Mouse (Mus musculus) CD4-positive helper T cell, adult 2 months (primary cell): Measurements from ENCODE around the gene Banf1.
A peak's percentile ranks its signal among the peaks of the same experiment; 100 is the strongest.
"Not testable (repeated sequence)": the region's sequence is repeated elsewhere in the genome, so short reads cannot be mapped to it uniquely, and the experiment has no call there.

ENCODE experiments used
- DNase-seq: peaks from one replicate; pipeline ENCODE4 v3.0.0-alpha.2; 2012; ENCODE audit warnings: low read depth, missing footprints, low spot score

The Banf1 gene

DNA sequence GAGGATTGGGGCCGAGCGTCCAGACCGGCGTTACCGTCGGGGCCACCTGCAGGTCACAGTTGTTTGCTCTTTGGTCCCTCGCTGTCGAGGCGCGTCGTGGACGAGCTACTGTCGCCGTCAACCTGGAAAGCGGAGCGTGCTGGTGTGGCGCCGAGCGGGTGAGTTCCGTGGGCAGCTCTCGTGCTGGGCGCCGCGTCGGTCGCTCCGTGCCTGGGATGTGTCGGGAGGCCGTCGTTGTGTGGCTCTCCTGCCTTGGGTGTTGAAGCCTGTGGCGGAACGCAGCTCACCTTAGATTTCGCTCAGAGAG, at the start of gene Banf1:
Gene Banf1, minus strand, starts transcription at position 116 of the 307 bp plus-strand sequence.
- DNase-seq, result no peak

DNA sequence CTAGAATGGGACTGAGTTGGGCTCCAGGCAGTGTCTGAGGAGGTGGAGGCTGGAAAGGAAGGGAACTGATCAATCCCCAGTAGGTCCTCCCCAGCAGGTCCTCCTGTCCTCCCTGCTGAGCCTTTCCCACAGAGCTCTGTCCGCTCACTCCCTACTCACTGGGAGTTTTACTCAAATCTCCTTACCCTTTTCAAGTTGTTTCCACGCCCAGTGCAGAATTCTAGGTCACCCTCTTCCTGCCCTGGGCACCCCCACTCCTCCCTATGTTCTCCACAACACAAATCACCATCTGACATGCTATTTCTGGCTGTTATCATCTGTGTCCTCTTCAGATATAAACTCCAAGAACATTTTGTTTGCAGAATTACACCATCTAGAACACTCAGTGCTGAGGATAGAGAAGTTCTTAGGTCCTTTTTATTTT, 47.6 kb upstream of the Banf1 start:
- DNase-seq, result no peak

DNA sequence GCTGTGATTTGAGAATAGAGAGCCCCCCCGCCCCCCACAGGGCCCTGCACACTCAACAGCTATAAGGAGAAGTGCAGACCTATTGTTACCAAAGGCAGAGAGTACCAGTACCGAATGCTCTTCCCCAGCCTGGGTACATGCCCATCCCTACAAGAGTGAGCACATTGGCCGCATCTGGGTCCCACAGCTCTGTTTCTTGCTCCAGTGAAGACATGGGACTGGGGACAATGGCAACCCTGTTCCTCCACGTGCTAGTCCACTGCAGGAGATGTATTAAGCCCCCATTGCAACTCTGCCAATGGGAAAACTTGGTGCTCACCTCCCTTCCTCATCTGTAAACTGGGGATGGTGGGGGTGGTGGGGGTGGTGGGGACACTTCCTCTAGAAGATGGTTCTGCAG, 46.9 kb upstream of the Banf1 start:
- DNase-seq, result no peak

DNA sequence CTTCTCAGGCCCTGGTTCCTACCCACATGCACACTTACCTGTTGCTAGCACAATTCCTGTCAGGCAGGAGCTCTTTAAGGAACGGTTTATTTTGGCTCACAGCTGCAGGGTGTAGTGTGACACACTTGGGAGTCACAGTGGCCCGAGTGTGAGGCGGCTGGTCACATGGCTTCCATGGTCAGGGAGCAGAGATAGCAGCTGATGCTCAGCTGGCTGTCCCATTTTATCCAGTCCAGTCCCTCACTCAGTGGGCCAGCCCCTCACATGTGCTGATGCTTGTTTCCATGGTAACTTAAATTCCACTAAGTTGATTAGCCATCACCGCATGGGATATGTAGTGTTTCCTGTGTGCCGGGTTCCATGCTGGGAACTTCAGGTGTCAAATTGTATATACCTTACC, 45.0 kb upstream of the Banf1 start:
- no peak for DNase-seq

DNA sequence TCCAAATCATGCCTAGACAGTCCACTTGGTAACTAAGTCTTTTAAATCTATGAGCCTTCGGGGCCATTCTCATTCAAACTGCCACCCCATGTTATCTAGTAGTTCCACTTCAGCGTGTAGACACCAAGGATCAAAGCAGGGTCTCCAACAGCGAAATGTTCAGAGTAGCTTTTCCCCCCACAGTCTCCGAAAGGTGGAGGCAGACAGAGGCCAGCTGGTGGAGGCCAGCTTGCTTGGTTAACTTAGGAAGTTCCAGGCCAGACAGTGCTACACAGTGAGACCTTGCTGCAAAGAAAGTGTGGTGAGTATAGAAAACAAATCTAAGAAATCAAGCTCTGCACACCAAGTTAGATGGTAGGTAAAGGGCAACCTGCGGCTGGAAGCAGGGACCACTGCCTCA, 43.7 kb upstream of the Banf1 start:
- no peak for DNase-seq

DNA sequence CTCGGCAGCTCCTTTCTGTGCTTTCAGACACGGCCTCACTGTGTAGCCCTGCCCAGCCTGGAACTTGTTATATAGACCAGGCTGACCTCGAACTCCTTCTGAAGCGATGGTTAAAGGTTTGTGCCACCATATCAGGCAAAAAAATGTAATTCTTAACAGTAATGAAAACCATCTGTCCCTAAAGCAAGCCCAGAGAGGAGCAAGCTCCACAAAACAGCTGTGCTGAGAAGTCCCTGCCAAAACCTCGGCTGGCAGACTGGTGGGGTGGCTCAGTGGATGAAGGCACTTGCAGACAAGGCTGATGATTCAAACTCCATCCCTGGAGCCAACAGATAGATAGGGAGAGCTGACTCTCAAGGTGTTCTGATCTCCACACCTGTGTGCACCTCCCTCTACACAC, 42.1 kb upstream of the Banf1 start:
- no peak for DNase-seq

DNA sequence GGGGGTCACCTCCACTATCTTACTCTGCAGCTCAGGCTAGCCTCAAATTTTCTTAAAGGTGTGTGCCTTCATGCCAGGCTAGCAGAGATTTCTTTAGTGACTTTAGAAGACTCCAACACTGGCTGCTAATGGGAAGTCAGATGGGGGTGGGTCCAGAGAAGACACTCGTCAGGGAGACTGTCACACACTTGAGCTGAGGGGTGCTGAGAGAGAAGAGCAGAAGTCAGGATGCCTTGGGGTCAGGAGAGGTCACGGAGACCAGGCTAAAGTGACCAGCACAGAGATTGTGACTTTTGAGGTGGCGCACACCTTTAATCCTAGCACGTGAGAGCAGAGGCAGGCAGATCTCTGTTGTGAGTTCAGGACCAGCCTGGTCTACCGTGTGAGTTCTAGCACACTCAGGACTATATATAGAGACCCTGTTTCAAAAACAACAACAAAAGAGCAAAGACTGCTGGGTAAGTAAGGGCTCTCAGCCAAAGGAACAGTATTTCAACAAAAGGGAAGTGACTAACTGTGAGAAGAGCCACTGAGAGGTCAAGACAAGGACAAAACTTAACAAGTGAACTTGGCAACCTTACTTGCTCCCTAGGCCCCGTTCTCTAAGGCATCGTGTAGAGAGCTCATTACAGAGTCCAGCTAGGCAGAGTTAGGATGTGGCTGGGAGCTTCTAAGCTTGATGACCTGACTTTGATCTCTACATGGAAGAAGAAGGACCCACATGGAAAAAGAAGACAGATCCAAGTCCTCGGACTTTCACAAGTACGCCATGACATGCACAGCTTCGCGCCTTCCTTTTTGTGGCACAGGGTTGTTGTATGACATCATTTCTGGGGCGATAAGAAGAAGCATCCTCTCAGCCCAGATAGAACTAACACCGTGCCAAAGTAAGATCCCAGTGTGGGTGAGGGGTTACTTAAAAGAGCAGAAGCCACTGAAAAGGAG, 41.4 kb upstream of the Banf1 start:
- DNase-seq, result peak; percentile 67

DNA sequence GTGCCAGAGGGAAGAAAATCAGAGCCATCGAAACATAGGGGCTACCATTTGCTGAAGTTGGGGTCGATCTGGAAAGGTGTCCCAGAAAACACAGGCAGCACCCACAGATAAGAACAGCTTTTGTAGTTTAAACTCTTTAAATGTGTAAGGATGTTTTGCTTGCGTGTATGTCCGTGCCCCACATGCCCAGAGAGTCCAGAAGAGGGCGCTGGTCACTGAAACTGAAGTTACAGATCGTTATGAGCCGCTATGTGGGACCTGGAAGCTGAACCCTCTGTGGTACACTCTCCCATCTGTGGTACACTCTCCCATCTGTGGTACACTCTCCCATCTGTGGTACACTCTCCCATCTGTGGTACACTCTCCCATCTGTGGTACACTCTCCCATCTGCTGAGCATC, 40.2 kb upstream of the Banf1 start:
- peak; percentile 88 for DNase-seq

DNA sequence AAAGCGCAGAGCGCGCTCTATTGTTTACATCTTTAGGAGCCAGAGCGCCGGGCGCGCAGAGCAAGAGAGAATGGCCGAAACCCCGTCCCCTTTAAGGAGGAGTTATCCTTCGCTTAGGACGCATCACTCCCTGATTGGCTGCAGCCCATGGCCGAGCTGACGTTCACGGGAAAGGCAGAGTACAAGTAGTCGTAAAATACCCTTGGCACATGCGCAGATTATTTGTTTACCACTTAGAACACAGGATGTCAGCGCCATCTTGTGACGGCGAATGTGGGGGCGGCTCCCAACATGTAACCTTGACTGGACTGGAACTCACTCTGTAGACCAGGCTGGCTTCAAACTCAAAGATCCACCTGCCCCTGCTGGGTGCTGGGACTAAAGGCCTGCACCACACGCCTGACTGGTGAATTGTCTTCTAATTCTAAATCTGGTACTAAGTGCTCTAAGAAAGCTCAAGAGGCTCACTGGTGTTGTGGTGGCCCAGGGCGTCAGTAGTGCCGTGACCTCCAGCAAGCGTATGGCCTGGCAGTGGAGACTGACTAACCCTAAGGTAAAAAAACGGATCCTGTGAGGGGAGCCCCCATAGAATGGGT, 39.7 kb upstream of the Banf1 start:
- DNase-seq, result peak; percentile 88

DNA sequence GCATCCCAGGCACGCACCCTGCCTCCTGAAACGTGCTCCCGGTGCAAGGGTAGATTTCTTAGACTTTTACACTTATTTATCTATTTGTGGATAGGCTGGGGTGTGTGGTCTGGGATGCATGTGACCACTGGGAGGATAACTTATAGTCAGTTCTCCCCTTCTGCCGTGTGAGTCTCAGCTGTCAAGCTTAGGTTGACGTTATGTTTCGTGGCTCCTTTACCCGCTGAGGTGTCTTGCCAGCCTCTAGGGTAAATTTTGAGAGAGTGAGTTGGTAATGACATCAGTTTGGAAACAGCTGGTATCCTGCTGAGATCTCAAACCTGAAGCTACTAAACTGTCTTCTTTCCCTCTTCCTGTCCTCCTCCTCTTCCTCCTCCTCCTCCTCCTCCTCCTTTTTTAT, 39.0 kb upstream of the Banf1 start:
- DNase-seq, result peak; percentile 84

DNA sequence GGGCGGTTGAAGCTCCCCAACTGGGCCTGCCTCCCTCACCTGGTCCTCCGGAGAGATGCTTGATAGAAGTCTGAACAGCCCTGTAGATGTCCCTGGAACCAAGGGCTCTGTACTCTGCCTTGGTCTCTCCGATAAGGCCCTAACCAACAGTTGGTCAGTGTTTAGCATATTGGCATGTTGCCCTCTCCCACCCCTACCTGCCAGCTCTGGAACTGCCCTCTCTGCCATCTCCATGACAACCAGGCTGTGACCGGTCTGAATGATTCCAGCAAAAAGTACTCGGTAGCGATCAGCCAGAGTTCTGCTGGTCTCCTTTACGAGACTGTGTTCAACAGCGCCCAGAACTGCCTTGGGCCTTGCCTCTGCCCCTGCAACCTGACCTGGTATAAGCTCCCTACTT, 35.3 kb upstream of the Banf1 start, which contains the start of gene Tsga10ip:
Gene Tsga10ip, minus strand, starts transcription at position 234 of the 400 bp plus-strand sequence.
- no peak for DNase-seq

DNA sequence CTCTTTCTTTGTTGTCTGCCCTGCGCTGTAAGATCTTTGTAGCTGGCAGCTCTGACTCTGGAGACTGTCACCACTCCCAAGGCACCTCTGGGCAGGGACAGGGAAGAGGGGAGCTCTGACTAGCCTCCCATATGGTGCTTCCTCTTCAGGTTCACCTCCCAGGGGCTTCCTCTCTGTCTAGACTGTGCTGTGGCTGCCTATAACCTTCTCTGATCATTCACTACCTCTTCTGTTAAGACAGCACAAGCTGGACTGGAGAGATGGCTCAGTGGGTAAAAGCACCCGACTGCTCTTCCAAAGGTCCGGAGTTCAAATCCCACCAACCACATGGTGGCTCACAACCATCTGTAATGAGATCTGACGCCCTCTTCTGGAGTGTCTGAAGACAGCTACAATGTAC, 34.1 kb upstream of the Banf1 start:
- DNase-seq, result not testable (repeated sequence)

DNA sequence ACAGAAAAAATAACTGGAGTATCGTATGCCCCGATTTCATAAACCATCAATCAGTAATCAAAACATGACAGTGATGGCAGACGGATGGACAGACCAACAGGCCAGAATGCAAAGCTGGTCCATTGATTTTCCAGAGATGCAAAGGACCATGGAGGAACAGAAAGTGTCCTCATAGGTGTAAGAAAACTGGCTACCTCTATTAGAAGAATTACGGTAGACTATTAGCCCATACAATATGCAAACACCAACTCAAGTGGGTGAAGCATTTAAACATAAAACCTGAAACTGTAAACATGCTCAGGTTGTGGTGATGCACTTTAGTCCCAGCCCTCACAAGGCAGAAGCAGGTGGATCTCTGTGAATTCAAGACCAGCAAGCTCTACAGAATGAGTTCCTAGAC, 28.4 kb upstream of the Banf1 start:
- no peak for DNase-seq

DNA sequence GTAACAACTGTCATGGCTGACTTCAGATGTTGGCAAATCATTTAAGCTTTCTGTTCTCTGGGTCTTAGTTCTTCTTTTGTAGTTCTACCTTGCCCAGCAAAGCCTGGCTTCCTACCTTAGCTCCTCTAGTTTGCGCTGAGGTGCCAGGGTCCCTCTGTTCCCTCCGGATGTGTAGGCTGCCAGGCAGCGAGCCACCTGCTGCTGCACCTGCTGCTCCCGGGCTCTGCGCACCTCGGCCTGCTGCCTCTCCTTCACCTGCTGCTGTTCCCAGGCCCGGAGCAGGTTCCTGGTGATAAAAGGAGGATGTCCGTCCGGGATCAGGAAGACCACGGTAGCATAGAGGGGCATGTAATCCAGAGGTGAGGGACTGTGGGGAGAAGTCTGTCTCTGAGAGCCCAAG, 27.2 kb upstream of the Banf1 start:
- no peak for DNase-seq

DNA sequence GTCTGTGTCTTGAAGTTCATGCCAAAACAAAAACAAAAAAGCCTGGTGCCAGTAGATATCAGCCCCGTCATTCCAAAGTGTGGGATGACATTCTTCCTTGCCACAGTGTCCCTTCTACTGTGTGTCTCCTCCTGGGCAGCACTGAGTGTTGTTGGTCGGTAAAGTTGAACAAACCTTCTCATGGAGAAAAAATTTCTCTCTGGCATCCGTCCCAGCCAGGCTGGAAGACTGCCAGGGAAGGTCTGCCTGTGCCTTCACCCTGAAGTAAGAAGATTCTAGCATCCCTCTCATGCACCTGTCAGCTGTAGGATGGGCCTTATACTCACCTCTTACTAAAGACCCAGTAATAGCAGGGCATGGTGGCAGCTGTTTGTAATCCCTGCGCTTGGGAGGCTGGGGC, 25.9 kb upstream of the Banf1 start:
- no peak for DNase-seq

DNA sequence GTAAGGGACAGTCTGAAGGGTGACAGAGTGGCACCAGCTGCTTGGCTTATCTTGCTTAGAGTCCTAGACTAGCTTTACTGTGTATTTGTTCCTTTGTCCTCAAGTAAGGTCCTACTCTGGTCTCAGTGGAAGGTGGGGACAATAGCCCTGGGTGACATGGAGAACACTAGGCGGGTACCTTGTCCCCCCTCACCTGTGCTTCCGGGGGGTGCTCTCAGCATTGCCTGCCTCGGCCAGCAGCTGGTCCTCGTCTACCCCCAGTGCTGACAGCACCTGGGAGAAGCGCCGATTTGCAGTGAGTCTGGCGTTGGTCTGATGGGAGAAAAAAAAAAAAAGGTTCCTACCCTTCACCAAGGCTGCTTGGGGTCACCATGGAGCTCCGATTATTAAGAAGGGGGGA, 23.4 kb upstream of the Banf1 start:
- DNase-seq, result no peak

DNA sequence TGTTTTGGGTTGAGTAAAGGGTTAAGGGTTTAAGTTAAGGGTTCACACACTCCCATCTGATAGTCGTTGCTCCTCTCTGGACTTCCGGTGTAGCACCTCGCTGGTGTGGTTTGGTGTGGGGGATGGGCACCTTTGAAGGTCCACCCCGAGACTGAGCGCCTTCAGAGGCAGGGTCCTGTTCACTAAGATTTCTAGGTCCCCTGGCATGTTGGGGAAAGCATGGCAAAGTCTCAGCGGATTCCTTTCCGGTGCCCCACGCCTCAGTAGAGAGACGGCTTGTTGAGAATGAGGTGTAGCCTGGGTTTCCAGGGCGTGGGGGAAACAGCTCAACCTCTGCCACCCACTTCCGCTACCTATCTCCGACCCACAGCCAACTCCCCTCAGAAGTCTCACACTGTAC, 22.7 kb upstream of the Banf1 start:
- peak; percentile 86 for DNase-seq

DNA sequence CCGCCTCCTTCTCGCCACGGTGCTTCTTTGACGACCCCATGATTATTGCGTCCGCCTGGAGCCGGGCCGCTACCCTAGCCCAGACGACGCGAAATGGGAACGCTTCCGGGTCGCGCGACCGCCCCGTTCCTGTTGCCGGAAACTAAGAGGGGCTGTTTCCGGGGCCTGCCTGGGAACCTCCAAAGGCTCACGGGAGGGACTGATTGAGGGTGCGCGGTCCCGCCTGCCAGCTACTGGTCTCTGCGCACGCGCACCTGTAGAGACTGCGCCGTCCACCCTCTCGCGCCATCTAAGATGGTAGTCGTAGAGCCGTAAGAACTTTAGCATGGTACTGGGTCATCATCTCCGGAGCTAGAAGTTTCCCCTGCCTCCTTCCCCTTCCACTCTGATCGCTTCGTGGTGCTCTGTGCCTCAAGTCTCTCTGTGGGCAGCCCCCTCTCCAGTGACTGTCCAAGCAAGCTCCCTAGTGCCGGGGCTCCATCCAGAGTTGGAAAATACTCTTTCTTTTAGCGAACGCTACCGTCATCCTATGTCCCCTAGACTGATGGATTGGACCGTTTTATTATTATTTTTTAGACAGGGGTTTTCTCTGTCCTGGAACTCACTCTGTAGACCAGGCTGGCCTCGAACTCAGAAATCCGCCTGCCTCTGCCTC, 21.7 kb upstream of the Banf1 start, which contains the start of gene Sart1:
Gene Sart1, minus strand, starts transcription at position 116 of the 655 bp plus-strand sequence.
- DNase-seq, result peak; percentile 97

DNA sequence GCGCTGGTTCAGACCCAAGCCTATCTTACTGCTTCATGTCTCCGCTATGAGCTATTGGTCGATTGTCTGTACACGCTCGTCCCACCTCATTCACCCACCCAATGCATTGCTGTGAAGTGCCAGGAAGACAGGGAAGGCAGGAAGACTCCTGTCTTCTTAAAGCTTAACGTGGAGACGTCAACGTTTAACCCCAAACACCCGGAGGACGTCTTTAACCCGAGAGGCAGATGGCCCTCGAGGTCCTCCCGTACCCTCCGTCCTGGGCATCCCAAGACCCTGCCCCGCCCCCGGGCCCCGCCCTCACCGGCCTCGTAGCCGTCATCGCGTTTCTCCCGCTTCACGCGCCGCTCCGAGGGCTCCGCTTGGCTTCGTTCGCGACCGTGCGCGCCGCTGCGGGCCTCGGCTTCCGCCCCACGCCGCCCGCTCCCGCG, 21.1 kb upstream of the Banf1 start:
- DNase-seq, result no peak

DNA sequence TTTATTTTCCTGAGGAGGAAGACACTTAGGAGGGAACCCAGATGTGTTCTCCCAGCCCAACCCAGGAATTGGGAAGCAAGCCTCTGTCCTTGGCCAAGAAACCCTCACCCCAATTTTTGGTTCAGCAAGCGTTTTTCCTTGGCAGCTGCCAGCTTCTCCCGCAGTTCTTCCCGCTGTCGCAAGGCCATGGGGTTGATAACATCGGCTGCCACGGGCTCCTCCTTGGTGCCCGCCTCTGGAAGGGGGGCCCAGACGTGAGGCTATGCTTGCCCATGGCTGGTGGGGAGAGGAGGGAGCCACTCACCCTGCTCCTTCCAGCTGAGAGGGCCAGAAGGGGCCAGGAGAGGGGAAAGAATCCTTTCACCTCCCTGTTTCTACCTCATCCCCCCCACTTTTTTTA, 17.7 kb upstream of the Banf1 start:
- DNase-seq, result no peak

DNA sequence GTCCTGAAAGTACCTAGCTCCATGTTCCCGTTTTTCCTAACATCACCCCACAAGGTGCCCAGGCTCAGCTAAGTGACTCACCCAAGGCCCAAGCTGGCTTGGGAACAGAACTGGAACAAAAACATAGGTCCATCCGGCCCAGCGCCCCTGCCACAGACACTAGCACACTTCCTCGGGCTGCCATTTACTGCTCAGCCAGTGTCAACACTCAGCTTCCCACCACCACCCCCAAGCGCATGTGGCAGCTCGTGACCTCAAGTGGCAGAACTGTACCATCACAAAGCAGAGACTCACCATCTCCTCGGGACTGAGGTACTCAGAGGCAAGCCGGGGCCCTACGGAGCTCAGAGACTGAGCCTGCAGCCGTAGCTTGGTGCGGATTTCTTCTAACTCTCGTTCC, 16.4 kb upstream of the Banf1 start:
- no peak for DNase-seq

DNA sequence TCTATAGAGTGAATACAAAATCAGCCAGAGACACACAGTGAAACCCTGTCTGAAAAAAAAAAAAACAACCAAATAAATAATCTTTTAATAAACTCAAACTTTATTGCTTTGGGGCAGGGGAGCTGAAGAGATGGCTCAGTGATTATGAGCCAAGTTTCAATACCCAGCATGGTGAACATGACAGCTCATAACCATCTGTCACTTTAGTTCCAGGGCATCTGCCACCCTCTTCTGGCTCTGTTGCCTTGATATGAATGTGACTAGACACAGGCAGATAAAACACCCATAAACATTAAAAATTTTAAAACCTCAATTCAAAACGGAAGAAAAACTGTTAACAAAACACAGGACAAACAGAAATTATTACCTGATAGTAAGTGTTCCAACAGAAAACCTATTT, 10.5 kb upstream of the Banf1 start:
- no peak for DNase-seq

DNA sequence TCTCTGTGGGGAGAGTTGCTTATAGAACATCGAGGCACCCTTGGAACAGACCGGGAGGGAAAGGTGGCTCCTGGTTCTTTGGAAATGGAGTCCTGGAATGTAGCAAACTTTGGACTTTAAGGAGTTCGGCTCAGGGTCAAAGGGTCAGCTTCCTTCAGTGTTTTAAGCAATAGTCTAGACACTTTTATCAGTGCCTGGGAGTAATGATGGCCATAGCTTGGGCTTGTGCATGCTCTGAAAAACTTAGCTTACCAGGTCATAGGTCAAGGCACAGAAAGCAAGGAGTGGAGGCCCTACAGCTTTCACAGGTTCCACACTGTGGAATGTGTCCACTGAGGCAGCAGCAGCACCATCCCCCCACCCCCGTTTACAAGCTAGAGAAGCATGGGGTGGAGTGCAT, 7.8 kb upstream of the Banf1 start:
- no peak for DNase-seq
